Mouse (Mus musculus): ENCODE results near the gene Gm8994.

The Gm8994 gene

DNA sequence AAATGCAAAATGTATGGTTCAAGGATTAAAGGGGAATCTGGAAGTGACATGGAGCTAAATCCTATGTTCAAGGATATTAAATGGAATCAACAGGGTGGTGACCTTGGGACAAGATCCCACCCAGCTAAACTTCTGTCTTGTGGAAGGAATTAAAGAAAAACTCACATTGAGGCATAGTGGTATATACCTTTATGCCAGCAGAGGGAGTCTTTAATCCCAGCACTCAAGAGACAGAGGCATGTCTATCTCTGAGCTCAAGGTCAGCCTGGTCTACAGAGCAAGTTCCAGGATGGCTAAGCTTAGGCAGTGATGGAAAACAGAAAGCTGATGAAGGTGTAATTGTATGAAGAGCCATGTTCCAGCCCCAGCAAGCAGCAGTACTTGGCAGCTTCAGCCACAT is 48.8 kb downstream of the Gm8994 start:
- no peaks in the 10 kb centered on the region for H3K4me1 ChIP-seq (replicated peaks; ENCODE audit: low read depth, low read length)
- TF ChIP-seq POU5F1 (IDR thresholded peaks at IDR 0.05; ENCODE audit: borderline replicate concordance, low read length) (no peak), NANOG (IDR thresholded peaks at IDR 0.05; ENCODE audit: borderline replicate concordance, low read length) (no peak), CTCF (conservative IDR thresholded peaks at IDR 0.05; ENCODE audit: low read length) (0 out of 2 replicates have a peak, but pooled peaks have one; percentile 6)
- peaks cover 25% of the 10 kb centered on the region for H3K9me3 ChIP-seq (ENCODE audit: low read length)
- H3K36me3 ChIP-seq (ENCODE audit: insufficient read depth, low read length), result no peaks in the 10 kb centered on the region
- no peaks in the 10 kb centered on the region for H3K27me3 ChIP-seq (ENCODE audit: insufficient read depth, low read length)
- no peak overlapping the region for H3K4me3 ChIP-seq (replicated peaks; ENCODE audit: low read length)

Data from E14TG2a.4 (cell line).